Mouse (Mus musculus): ENCODE results near the gene Trim80.

Trim80 gene

DNA sequence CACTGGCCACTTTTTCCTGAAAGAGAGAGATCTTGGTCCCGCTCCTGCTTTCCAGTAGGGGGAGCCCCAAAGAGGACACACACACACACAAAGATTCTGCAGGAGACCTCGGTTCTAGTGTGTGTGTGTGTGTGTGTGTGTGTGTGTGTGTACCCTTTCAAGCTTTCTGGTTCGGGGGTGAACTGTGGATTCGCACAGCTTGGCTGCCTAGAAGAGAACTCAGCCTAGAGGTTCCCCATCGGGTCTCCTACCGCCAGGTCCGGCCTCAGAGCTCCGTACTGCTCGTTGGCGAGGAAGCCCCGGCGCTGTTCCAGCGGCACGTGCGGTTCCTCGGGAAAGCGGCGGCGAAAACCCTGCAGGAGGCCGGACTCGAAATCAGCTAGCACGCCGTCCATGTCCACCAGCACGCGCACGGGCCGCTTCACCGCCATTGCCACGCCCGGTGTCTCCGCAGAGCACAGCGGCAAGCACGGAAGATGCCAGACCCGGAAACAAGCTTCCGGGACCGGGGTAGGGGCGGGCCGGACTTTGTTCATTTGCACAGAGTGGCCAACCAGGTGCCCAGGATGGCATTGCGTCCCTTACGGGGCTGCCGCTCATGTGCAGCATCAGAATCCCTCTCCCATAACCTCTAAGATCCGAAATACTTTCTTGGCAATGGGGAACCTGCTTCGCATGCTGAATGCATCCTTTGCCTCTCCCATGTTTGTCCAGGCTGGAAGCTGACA, 51.2 kb downstream of the Trim80 start, which contains the start of gene Nt5c:
TSS of gene Nt5c (minus strand) at position 507 of the 728 bp plus-strand sequence.
- in situ Hi-C loops (cut with MboI, MseI), result loop anchor here (25.0 kb wide), 1 partner anchor 921 kb away; the partner anchor contains the start of gene Rnf157

GRCm38 (mm10) chr11:115492387-115492786, 52.0 kb downstream of the Trim80 start:
- in situ Hi-C loops (cut with MboI, MseI), result loop anchor here (25.0 kb wide), 1 partner anchor 920 kb away; the partner anchor contains the start of gene Rnf157

DNA sequence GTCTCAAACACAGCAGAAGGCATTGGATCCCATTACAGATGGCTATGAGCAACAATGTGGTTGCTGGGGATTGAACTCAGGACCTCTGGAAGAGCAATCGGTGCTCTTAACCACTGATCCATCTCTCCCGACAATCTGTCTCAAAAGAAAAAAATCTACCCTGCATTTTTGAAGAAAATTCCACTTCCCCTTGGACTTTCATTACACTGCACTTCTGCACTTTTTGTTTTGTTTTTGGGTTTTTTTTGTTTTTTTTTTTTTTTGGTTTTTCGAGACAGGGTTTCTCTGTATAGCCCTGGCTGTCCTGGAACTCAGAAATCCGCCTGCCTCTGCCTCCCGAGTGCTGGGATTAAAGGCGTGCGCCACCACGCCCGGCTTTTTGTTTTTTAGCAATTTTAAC, 56.2 kb downstream of the Trim80 start:
- in situ Hi-C loops (cut with MboI, MseI), result loop anchor here (25.0 kb wide), 1 partner anchor 916 kb away; the partner anchor contains the start of gene Rnf157

All from T-helper 2 cell (primary cell).